Mouse (Mus musculus): ENCODE results near the gene Slc24a1. TPM values are rescaled to one million over a fixed set of nuclear protein-coding genes. Genes with fewer than 3 reads are reported as not detected.

The Slc24a1 gene
- polyA plus RNA-seq, 1 experiment from 2014 or later = 0.05 TPM

DNA sequence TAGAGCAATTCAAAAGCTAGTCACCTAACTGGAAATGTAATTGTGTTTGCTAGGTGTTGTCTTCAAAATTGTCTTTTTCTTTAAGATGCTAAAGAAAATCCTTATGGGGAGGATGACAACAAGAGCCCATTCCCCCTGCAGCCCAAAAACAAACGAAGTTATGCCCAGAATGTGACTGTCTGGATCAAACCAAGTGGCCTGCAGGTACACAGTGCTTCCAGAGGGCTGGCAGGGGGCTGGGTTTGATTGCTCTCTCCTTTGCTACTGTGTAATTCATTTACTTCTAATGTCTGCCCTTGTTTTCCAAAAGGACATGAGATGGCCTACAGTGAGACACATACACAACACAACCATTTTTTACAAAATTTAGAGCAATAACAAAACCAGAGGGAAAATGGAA lies 30.5 kb upstream of the Slc24a1 start:
- peaks cover 9 to 19% of the 10 kb centered on the region in 2 experiments for H3K4me1 ChIP-seq (ENCODE audit: control insufficient read depth in 2 of 2, insufficient read depth in 2 of 2, low read length in 2 of 2)
- H3K27me3 ChIP-seq (ENCODE audit: control insufficient read depth, insufficient read depth, low read length) = no peaks in the 10 kb centered on the region
- peaks cover 98% of the 10 kb centered on the region for H3K36me3 ChIP-seq (ENCODE audit: control insufficient read depth, insufficient read depth, low read length)
- no peak overlapping the region for H3K4me3 ChIP-seq (ENCODE audit: control insufficient read depth in 1 of 2, insufficient read depth in 1 of 2, low read depth in 1 of 2, low read length in 2 of 2)
- H3K9me3 ChIP-seq (ENCODE audit: control insufficient read depth, low read length) = no peaks in the 10 kb centered on the region
- ATAC-seq (ENCODE audit: insufficient number of reproducible peaks, insufficient read depth, low FRiP score, low read depth) = no peak
- no peak overlapping the region for H3K4me2 ChIP-seq (ENCODE audit: low read length)
- H3K9ac ChIP-seq (ENCODE audit: low read length) = no peak overlapping the region
- WGBS = 77% methylated on average over 1 of the region's 1 CpGs
- no peak overlapping the region for H3K27ac ChIP-seq (replicated peaks in 1 of 2; ENCODE audit: control insufficient read depth in 1 of 2, insufficient read depth in 1 of 2, low read depth in 2 of 2, low read length in 2 of 2)

GRCm38 (mm10) chr9:64980548-64980947 lies 29.1 kb upstream of the Slc24a1 start:
- Histone ChIP-seq H3K9ac (ENCODE audit: low read length) (no peak overlapping the region), H3K9me3 (ENCODE audit: control insufficient read depth, low read length) (no peaks in the 10 kb centered on the region), H3K27ac (replicated peaks in 1 of 2; ENCODE audit: control insufficient read depth in 1 of 2, insufficient read depth in 1 of 2, low read depth in 2 of 2, low read length in 2 of 2) (no peak overlapping the region), H3K4me3 (ENCODE audit: control insufficient read depth in 1 of 2, insufficient read depth in 1 of 2, low read depth in 1 of 2, low read length in 2 of 2) (no peak overlapping the region), H3K36me3 (ENCODE audit: control insufficient read depth, insufficient read depth, low read length) (peaks cover 98% of the 10 kb centered on the region), H3K27me3 (ENCODE audit: control insufficient read depth, insufficient read depth, low read length) (no peaks in the 10 kb centered on the region), H3K4me1 (ENCODE audit: control insufficient read depth in 2 of 2, insufficient read depth in 2 of 2, low read length in 2 of 2) (peaks cover 6 to 10% of the 10 kb centered on the region in 2 experiments), H3K4me2 (ENCODE audit: low read length) (no peak overlapping the region)
- WGBS = 73% methylated on average over 3 of the region's 3 CpGs
- ATAC-seq (ENCODE audit: insufficient number of reproducible peaks, insufficient read depth, low FRiP score, low read depth) = no peak

DNA sequence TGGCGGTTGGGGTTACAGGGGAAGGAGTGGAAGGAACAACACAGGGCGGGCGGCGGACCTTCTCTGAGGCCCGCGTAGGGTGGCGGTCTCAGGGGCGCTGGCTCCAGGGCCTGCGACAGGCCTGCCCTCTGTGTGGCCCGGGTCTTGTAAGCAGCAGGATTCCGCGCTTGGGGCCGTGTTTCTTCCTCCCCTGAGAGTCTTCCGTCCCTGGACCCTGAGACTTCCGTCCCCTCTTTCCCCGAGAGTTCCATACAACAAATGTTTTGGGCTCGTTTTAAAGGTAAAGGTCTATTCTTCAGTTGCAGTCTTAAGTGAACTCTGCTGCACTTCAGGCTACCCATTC lies 9.5 kb upstream of the Slc24a1 start:
- no peaks in the 10 kb centered on the region for H3K9me3 ChIP-seq (ENCODE audit: control insufficient read depth, low read length)
- peak overlapping the region; percentile 59 to 95 for H3K4me3 ChIP-seq (ENCODE audit: control insufficient read depth in 1 of 2, insufficient read depth in 1 of 2, low read depth in 1 of 2, low read length in 2 of 2)
- H3K9ac ChIP-seq (ENCODE audit: low read length) = peak overlapping the region; percentile 81
- ATAC-seq (ENCODE audit: insufficient number of reproducible peaks, insufficient read depth, low FRiP score, low read depth) = peak; percentile 79
- WGBS = 2% methylated on average over 17 of the region's 17 CpGs
- H3K27ac ChIP-seq (replicated peaks in 1 of 2; ENCODE audit: control insufficient read depth in 1 of 2, insufficient read depth in 1 of 2, low read depth in 2 of 2, low read length in 2 of 2) = peak overlapping the region; percentile 86 to 95
- peak overlapping the region; percentile 82 for H3K4me2 ChIP-seq (ENCODE audit: low read length)
- no peaks in the 10 kb centered on the region for H3K27me3 ChIP-seq (ENCODE audit: control insufficient read depth, insufficient read depth, low read length)
- peaks cover 37% of the 10 kb centered on the region for H3K36me3 ChIP-seq (ENCODE audit: control insufficient read depth, insufficient read depth, low read length)
- peaks cover 2 to 13% of the 10 kb centered on the region in 2 experiments; a peak in 3 of 4 replicates for H3K4me1 ChIP-seq (ENCODE audit: control insufficient read depth in 2 of 2, insufficient read depth in 2 of 2, low read length in 2 of 2)

DNA sequence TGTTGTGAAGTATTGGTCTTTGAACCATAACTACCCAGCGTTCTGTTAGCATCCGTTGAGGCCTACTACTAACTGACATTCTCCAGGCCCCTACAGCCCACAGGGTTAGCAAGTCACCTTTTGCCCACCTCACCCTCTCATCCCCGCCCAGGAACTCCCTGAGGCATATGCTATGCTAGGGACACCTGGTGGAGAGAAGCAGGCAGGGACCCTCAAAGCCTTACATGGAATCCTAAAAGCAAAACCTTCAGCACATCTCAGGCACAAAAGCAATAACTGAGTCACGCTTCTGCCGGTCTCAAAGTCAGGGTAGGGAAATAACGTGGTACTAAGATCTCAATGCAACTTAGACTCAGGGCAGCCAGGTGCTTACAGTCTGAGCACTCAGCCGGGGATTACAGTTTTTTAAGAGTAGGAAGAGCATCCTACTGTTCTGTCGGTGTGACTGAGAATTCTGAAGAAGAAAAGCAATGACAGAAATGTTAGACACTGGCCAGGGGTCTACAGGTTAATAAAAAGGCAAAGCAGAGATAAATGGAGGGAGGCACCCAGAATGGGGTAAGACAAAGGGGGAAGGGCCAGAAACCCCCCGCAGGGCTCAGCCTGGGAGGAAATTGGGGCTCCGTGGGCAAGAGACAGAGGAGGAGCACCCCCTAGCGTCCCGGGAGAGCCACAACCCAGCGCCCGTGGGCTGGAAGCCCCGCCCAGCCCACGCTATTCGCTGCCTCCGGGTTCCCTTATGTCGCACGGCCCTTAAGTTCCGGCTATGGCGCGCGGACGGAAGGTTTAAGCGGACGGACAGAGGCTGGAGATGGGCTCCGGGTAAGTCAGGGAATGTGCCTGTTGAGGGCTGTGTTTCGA lies 8.9 kb upstream of the Slc24a1 start, which contains the start of gene Ints14:
Ints14 (plus strand) TSS at position 789 of the 861 bp plus-strand sequence.
- Histone ChIP-seq H3K27me3 (ENCODE audit: control insufficient read depth, insufficient read depth, low read length) (no peaks in the 10 kb centered on the region), H3K36me3 (ENCODE audit: control insufficient read depth, insufficient read depth, low read length) (peaks cover 31% of the 10 kb centered on the region), H3K9me3 (ENCODE audit: control insufficient read depth, low read length) (no peaks in the 10 kb centered on the region), H3K4me1 (ENCODE audit: control insufficient read depth in 2 of 2, insufficient read depth in 2 of 2, low read length in 2 of 2) (peaks cover 2 to 13% of the 10 kb centered on the region in 2 experiments; a peak in 3 of 4 replicates), H3K27ac (replicated peaks in 1 of 2; ENCODE audit: control insufficient read depth in 1 of 2, insufficient read depth in 1 of 2, low read depth in 2 of 2, low read length in 2 of 2) (peak within 1 kb of the TSS; percentile 86 to 95), H3K4me3 (ENCODE audit: control insufficient read depth in 1 of 2, insufficient read depth in 1 of 2, low read depth in 1 of 2, low read length in 2 of 2) (peak within 1 kb of the TSS; percentile 59 to 95), H3K4me2 (ENCODE audit: low read length) (peak within 1 kb of the TSS; percentile 82), H3K9ac (ENCODE audit: low read length) (peak within 1 kb of the TSS; percentile 81)
- 4% methylated on average over 29 of the region's 29 CpGs for WGBS
- ATAC-seq (ENCODE audit: insufficient number of reproducible peaks, insufficient read depth, low FRiP score, low read depth) = peak; percentile 93

- H3K9me3 ChIP-seq (ENCODE audit: control insufficient read depth, low read length) = no peaks in the 10 kb centered on the region
- no peak overlapping the region for H3K27ac ChIP-seq (replicated peaks in 1 of 2; ENCODE audit: control insufficient read depth in 1 of 2, insufficient read depth in 1 of 2, low read depth in 2 of 2, low read length in 2 of 2)
- H3K9ac ChIP-seq (ENCODE audit: low read length) = no peak overlapping the region
- no peak for ATAC-seq (ENCODE audit: insufficient number of reproducible peaks, insufficient read depth, low FRiP score, low read depth)
- H3K4me1 ChIP-seq (ENCODE audit: control insufficient read depth in 2 of 2, insufficient read depth in 2 of 2, low read length in 2 of 2) = peaks cover 2 to 13% of the 10 kb centered on the region in 2 experiments; a peak in 3 of 4 replicates
- WGBS = 82% methylated on average over 3 of the region's 3 CpGs
- H3K27me3 ChIP-seq (ENCODE audit: control insufficient read depth, insufficient read depth, low read length) = peaks cover 14% of the 10 kb centered on the region
- no peak overlapping the region for H3K4me2 ChIP-seq (ENCODE audit: low read length)
- H3K4me3 ChIP-seq (ENCODE audit: control insufficient read depth in 1 of 2, insufficient read depth in 1 of 2, low read depth in 1 of 2, low read length in 2 of 2) = no peak overlapping the region
- 0 out of 2 replicates have a peak, but pooled peaks cover 4% of the 10 kb centered on the region for H3K36me3 ChIP-seq (ENCODE audit: control insufficient read depth, insufficient read depth, low read length)
Observed at GRCm38 (mm10) chr9:64957276-64957675, 5.9 kb upstream of the Slc24a1 start.

GRCm38 (mm10) chr9:64956337-64956736 lies 4.9 kb upstream of the Slc24a1 start:
- H3K4me1 ChIP-seq (ENCODE audit: control insufficient read depth in 2 of 2, insufficient read depth in 2 of 2, low read length in 2 of 2) = peaks cover 2 to 6% of the 10 kb centered on the region in 2 experiments; a peak in 3 of 4 replicates
- H3K4me3 ChIP-seq (ENCODE audit: control insufficient read depth in 1 of 2, insufficient read depth in 1 of 2, low read depth in 1 of 2, low read length in 2 of 2) = no peak overlapping the region
- no peak overlapping the region for H3K9ac ChIP-seq (ENCODE audit: low read length)
- H3K4me2 ChIP-seq (ENCODE audit: low read length) = peak overlapping the region; percentile 46
- no peaks in the 10 kb centered on the region for H3K9me3 ChIP-seq (ENCODE audit: control insufficient read depth, low read length)
- WGBS = 22% methylated on average over 12 of the region's 12 CpGs
- no peaks in the 10 kb centered on the region for H3K36me3 ChIP-seq (ENCODE audit: control insufficient read depth, insufficient read depth, low read length)
- H3K27me3 ChIP-seq (ENCODE audit: control insufficient read depth, insufficient read depth, low read length) = peaks cover 21% of the 10 kb centered on the region
- no peak for ATAC-seq (ENCODE audit: insufficient number of reproducible peaks, insufficient read depth, low FRiP score, low read depth)
- H3K27ac ChIP-seq (replicated peaks in 1 of 2; ENCODE audit: control insufficient read depth in 1 of 2, insufficient read depth in 1 of 2, low read depth in 2 of 2, low read length in 2 of 2) = 0 out of 4 replicates have a peak overlapping the region, but pooled peaks of 1 of the 2 experiments have one; percentile 45

GRCm38 (mm10) chr9:64953190-64953589 lies 1.8 kb upstream of the Slc24a1 start:
- H3K9me3 ChIP-seq (ENCODE audit: control insufficient read depth, low read length) = no peaks in the 10 kb centered on the region
- no peak overlapping the region for H3K4me2 ChIP-seq (ENCODE audit: low read length)
- ATAC-seq (ENCODE audit: insufficient number of reproducible peaks, insufficient read depth, low FRiP score, low read depth) = no peak
- peaks cover 0 to 6% of the 10 kb centered on the region in 2 experiments; a peak in 1 of 4 replicates for H3K4me1 ChIP-seq (ENCODE audit: control insufficient read depth in 2 of 2, insufficient read depth in 2 of 2, low read length in 2 of 2)
- H3K4me3 ChIP-seq (ENCODE audit: control insufficient read depth in 1 of 2, insufficient read depth in 1 of 2, low read depth in 1 of 2, low read length in 2 of 2) = no peak overlapping the region
- peaks cover 38% of the 10 kb centered on the region for H3K27me3 ChIP-seq (ENCODE audit: control insufficient read depth, insufficient read depth, low read length)
- no peaks in the 10 kb centered on the region for H3K36me3 ChIP-seq (ENCODE audit: control insufficient read depth, insufficient read depth, low read length)
- no peak overlapping the region for H3K27ac ChIP-seq (replicated peaks in 1 of 2; ENCODE audit: control insufficient read depth in 1 of 2, insufficient read depth in 1 of 2, low read depth in 2 of 2, low read length in 2 of 2)
- WGBS = 35% methylated on average over 7 of the region's 7 CpGs
- no peak overlapping the region for H3K9ac ChIP-seq (ENCODE audit: low read length)
